Mouse (Mus musculus) C2C12 (cell line): ENCODE results near the gene Nid1. TPM values are rescaled to one million over a fixed set of nuclear protein-coding genes. Genes with fewer than 3 reads are reported as not detected.
A peak's percentile ranks its signal among the peaks of the same experiment; 100 is the strongest.

Experiments
- H3K27me3 ChIP-seq: one replicate; pipeline ENCODE4 v1.6.1; 2011; ENCODE audit not compliant: control insufficient read depth, insufficient read depth, insufficient read length
- H3K36me3 ChIP-seq: one replicate; pipeline ENCODE4 v1.6.1; 2011; ENCODE audit not compliant: control insufficient read depth, insufficient read depth
- H3K4me3 ChIP-seq: one replicate; pipeline ENCODE4 v1.5.1; 2011; ENCODE audit warnings: mild to moderate bottlenecking, control low read depth; ENCODE audit not compliant: poor library complexity, insufficient read depth, severe bottlenecking
- H3K79me2 ChIP-seq: one replicate; pipeline ENCODE4 v1.6.1; 2011; ENCODE audit not compliant: control insufficient read depth, insufficient read depth
- H3K79me3 ChIP-seq: one replicate; pipeline ENCODE4 v1.6.1; 2011; ENCODE audit warnings: low read depth, control low read depth
- H3ac ChIP-seq: one replicate; pipeline ENCODE3; 2011; ENCODE audit warnings: low read depth; ENCODE audit not compliant: control insufficient read depth, insufficient read length
- CEBPB ChIP-seq: IDR thresholded peaks from one replicate; pipeline ENCODE4 v1.6.1; 2011; ENCODE audit warnings: low read depth, mild to moderate bottlenecking, control low read depth, moderate library complexity
- CTCF ChIP-seq: IDR thresholded peaks from one replicate; pipeline ENCODE4 v1.5.1; 2011; ENCODE audit not compliant: control insufficient read depth, insufficient read depth, insufficient read length
- FOSL1 ChIP-seq: IDR thresholded peaks from one replicate; pipeline ENCODE4 v1.8.0; 2011; ENCODE audit warnings: mild to moderate bottlenecking, low read length; ENCODE audit not compliant: poor library complexity, insufficient read depth, severe bottlenecking
- MAX ChIP-seq: IDR thresholded peaks from one replicate; pipeline ENCODE4 v1.6.1; 2011; ENCODE audit warnings: mild to moderate bottlenecking, control low read depth
- MYOD1 ChIP-seq: IDR thresholded peaks from one replicate; pipeline ENCODE4 v1.6.1; 2011; ENCODE audit warnings: low read depth; ENCODE audit not compliant: control insufficient read depth, insufficient read length
- MYOG ChIP-seq: IDR thresholded peaks from one replicate; pipeline ENCODE4 v1.6.1; 2011; ENCODE audit not compliant: control insufficient read depth, insufficient read length; ENCODE audit errors: extremely low read depth
- USF1 ChIP-seq: IDR thresholded peaks from one replicate; pipeline ENCODE4 v1.6.1; 2011; ENCODE audit warnings: low read depth, mild to moderate bottlenecking, control low read depth, moderate library complexity
- polyA plus RNA-seq: library from polyadenylated mRNA; unstranded; fragments of >200 nt; fragmentation: generic; extraction: Trizol; gene quantifications from one replicate; pipeline ENCODE4 v1.2.1, GENCODE M21; 2012; ENCODE audit warnings: missing spikeins

The Nid1 gene
- polyA plus RNA-seq, 1 experiment = 90.0 TPM

DNA sequence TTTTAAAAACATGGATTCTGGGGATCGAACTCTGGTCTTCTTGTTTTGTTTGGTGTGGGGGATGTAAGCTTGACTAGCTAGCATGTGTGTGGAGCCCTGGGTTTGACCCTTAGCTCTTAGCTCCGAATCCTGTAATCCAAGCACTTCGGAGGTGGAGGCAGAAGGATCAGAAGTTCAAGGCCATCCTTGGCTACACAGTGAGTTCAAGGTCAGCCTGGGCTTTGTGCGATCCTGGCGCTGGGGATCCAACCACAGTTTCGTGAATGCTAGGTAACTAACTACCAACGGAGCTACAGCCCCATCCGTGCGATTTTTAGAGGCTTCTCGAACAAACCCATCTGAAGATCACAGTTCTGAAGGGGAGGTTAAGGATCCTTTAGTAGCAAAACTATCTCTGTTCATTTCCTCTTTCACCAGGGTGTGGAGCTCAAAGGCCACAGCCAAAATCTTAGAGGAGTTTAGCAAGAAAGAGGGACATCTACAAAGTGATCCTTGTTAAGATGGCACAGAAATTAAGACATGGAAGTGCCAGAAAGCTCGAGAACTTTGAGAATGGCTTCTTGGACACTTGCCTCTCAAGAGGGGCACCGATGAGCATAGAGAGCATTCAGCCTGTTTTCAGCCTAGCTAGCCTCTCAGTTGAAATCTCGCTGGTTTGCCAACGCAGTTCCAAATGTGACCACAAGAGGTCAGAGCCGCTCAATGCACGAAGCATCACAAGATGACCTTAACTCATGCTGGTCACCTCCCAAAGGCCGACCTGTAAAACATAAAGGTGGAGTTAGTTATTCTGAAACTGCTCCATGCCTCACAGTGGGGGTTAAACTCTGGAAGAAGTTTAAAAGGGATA is 79.2 kb downstream of the Nid1 start:
- H3K36me3 ChIP-seq = peaks cover 30% of the 10 kb centered on the region
- H3K79me3 ChIP-seq = no peaks in the 10 kb centered on the region
- TF ChIP-seq MAX (no peak), CTCF (peak; percentile 75)

DNA sequence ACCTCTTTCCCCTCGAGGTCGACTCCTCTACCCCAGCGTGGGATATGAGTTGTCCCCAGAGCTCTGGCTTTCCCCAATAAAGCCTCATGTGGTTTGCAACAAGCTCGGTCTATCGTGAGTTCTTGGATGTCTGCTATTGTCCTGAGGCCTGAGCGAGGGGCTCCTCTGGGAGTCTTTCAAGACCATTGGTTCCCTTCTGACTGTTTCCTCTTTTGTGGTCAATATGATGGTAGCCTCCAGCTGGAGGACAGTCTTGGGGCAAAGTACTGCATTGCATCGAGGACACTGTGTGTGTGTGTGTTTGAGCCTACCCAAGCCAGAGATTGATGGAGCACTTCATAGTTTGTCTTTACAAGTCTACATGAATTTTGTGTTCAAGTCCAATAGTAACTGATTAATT is 80.8 kb downstream of the Nid1 start:
- Histone ChIP-seq H3ac (no peak overlapping the region), H3K79me3 (no peaks in the 10 kb centered on the region), H3K27me3 (no peaks in the 10 kb centered on the region), H3K4me3 (no peak overlapping the region), H3K36me3 (peaks cover 20% of the 10 kb centered on the region), H3K79me2 (no peaks in the 10 kb centered on the region)
- TF ChIP-seq FOSL1 = no peak
- no peak for TF ChIP-seq MYOD1
- TF ChIP-seq CTCF = no peak
- TF ChIP-seq CEBPB = no peak
- no peak for TF ChIP-seq MYOG
- no peak for TF ChIP-seq USF1
- no peak for TF ChIP-seq MAX

More for the DNA sequence above, 79.2 kb downstream of the Nid1 start:
- Histone ChIP-seq H3K4me3 (no peak overlapping the region), H3K79me2 (no peaks in the 10 kb centered on the region), H3ac (no peak overlapping the region), H3K27me3 (no peaks in the 10 kb centered on the region)

DNA sequence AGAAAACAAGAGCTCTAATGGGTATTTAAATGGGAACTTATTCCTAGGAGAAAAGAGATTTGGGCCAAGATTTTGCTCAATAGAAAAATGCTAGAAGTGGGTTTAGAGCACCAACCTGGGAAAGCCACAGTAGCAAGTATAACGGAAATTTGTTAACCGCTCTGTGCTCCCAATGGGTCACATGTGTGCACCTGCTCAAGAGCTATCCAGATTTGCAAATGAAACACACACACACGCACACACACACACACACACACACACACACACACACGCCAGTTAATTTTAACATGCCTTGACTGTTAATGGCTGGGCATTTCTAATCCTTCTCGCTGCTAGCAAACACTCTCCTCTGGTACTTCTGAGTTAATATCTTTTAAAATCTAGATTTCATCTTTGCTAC is 83.1 kb downstream of the Nid1 start:
- Histone ChIP-seq H3K79me3 (no peaks in the 10 kb centered on the region), H3K4me3 (no peak overlapping the region), H3ac (no peak overlapping the region), H3K27me3 (no peaks in the 10 kb centered on the region), H3K36me3 (no peaks in the 10 kb centered on the region), H3K79me2 (no peaks in the 10 kb centered on the region)
- TF ChIP-seq FOSL1 (no peak), MAX (no peak), USF1 (no peak), CTCF (no peak), CEBPB (no peak), MYOG (no peak), MYOD1 (no peak)

DNA sequence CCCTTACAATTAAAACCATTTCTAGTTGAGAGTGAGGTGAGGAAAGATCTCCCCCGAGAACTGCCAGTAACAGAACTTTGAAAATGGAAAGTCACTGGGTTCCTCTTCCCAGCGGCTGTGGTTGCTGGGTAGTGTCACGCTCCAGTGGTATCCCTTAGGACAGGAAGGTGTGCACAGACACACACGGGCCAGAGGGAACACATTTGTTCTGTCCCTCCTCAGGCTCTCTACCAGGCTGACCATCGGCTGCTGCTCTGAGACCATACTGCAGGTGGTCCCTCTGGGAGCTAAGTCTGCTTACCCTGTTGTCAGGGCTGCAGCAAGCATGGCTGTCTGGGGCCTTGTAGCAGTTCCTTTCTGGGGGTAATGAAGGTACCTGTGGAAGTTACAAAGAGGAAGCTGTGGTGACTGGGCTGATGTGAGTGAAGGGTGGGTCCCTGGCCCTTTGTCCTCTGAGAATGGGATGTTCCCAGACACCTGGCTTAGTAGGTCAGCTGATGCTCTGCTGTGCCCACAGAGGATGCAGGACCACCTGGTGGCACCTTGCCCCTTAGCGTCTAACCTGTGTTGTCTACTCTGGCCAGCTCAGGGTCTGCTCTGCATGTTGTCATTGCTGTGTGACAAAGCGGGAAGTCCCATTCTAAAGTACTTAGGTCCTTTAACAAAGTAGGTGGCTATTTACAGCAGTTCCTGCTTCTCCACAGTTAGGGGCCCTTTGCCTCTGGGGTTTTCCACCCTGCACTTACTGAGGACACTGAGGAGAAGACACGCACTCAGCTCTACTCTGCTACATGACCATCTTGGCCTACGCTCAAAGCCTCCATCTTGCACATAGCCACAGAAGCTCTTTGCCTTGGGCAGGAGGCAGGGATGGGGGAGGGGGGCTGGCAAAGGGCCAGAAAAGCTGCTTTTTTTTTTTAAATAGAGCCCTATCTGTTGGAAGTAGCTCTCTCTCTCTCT is 86.6 kb downstream of the Nid1 start:
- Histone ChIP-seq H3K4me3 (no peak overlapping the region), H3ac (no peak overlapping the region), H3K36me3 (no peaks in the 10 kb centered on the region), H3K79me2 (no peaks in the 10 kb centered on the region), H3K27me3 (no peaks in the 10 kb centered on the region), H3K79me3 (no peaks in the 10 kb centered on the region)
- no peak for TF ChIP-seq MAX
- TF ChIP-seq MYOD1 = no peak
- no peak for TF ChIP-seq CTCF
- no peak for TF ChIP-seq USF1
- no peak for TF ChIP-seq FOSL1
- TF ChIP-seq MYOG = no peak
- TF ChIP-seq CEBPB = no peak

DNA sequence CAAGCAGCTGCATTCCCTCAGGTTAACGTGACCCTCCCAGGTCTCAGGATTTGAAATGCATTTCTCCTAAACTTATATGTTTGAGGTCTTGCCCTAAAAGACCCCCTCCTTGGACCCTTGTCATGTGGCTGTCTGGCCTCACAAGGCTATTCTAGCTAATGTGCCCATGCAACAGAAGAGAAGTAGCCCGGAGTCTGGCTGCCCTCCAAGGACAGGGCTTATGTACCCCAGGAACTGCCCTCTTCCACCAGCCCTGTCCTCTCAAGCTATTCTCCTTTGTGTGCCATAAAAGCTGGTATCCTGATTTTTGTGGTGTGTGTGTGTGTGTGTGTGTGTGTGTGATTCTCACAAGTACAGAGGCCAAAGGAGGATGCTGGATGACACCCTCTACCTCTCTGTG is 87.9 kb downstream of the Nid1 start:
- Histone ChIP-seq H3K4me3 (no peak overlapping the region), H3K79me2 (no peaks in the 10 kb centered on the region), H3K36me3 (no peaks in the 10 kb centered on the region), H3ac (no peak overlapping the region), H3K27me3 (no peaks in the 10 kb centered on the region), H3K79me3 (no peaks in the 10 kb centered on the region)
- TF ChIP-seq USF1 = no peak
- no peak for TF ChIP-seq MYOG
- TF ChIP-seq MYOD1 = no peak
- TF ChIP-seq MAX = no peak
- no peak for TF ChIP-seq CTCF
- TF ChIP-seq FOSL1 = no peak
- TF ChIP-seq CEBPB = no peak
